Mouse (Mus musculus) right cerebral cortex, postnatal 25 days (tissue): Measurements from ENCODE around the gene Sys1.

Source experiments
- DNase-seq: peaks from one replicate; pipeline ENCODE4 v3.0.0; 2022

Gene Sys1

DNA sequence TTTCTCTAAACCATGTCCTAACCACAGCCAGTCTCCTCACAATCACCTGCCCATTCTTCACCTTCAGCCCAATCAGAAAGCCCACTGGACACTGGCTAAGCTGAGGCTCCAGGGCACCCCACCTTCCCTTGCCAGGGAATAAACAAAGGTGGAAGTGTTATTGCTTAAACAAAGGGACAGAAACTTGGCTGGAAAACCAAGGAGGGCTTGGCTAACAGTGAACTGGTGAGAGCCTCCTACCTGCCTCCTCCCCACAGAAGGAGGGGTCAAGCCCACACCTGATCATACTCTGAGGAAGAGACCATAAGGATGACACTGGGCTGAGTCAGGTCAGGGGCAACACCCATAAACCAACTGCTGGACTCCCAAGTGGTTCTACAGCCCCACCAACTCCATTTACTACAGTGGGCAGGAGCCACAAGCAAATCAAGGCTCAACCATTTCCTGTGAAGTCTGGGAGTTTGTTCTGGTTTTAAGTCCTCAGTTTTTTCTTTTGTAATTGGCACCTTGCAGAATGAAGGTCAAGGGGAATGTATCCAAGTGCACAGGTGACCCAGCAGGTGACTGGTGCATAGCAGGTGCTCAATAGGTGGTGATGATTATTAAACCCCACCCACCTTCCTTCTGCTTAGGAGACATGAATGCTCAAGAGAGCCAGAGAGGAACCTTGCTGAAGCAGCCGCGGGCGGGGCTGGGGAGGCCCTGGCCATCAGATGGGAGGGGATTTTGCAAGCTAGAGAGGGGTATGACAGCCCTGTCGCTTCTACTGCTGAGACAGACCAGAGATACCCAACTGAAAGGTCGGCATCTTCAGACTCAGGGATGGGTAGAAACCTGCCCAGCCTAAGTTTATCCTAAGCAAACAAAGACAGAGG is 21.3 kb upstream of the Sys1 start:
- no peak for DNase-seq

DNA sequence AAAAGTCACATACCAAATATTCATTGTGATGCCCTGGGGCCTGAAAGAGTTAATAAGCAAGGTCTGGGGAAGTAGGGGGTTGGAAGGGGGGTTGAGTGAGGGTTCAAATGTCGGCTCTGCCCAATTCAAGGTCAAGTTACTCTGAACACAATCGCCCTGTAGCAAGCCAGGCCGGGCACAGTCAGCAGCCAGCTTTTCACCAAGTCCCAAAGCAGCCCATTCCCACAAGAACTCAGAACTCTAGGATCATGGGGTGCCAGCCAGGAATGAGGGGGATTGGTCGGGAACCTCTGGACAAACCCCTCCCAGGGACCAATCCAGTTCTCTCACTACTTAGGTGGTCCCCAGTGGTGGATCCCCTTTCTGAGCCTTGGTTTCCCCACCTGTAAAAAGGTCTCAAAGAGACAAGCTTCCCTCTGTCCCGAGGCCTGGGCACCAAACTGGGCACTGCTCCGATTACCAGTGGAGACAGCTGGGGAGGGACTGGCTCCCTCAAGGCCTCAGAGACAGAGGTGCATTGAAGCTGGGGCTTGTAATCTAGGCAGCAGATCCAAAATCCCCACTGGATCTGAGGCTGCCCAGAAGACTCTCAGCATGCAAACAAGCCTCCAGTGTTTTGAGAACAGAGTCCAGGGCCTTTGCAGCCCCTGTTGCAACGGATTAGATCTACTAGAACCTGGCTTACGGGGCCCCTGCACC is 20.4 kb upstream of the Sys1 start:
- no peak for DNase-seq

DNA sequence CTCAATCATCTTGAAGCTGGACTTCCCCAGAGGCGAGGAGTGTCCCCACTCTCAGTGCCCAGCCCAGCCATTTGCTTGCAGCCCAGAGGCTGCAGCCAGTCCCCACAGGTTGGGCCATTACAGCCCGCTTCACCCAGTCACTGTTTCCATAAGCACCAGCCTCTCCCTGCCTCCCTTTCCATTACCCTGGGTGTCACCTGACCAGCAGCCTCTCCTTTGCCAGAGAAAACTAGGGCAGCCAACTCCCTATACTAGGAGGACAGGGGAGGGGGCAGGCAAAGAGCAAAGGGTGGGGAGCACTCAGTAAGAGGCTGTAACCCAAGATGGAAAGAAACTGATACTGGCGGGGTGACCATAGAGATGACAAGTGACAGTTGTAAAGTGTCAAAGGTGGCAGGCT is 19.8 kb upstream of the Sys1 start:
- no peak for DNase-seq

- DNase-seq: no peak
These were observed 19.1 kb upstream of the Sys1 start for GRCm38 (mm10) chr2:164437710-164438109.

- no peak for DNase-seq
These were observed 18.5 kb upstream of the Sys1 start for GRCm38 (mm10) chr2:164438257-164438656.

- DNase-seq: no peak
These were observed 17.8 kb upstream of the Sys1 start for GRCm38 (mm10) chr2:164439001-164439421.

GRCm38 (mm10) chr2:164440314-164440713 is 16.4 kb upstream of the Sys1 start:
- DNase-seq: no peak

- DNase-seq: no peak
These were observed 15.6 kb upstream of the Sys1 start for GRCm38 (mm10) chr2:164441155-164441554.

DNA sequence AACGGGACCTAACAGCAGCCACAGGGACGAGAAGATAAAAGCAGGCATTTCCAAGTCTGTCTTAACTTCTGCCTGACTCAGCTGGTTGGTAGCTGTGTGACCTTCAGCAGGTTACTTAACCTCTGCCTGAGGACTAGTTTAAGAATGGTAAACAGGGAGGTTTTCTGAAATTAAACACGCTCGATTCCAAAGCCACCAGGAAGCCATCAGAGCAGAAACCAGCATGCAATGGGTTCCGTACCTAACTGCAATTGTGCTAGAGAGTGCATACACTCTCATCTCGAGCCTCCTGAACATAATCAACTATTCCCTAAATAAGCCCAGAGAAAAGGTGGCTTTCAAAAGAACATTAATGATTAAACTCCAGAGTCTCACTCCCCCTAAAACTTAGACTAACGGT is 15.0 kb upstream of the Sys1 start:
- DNase-seq: no peak

GRCm38 (mm10) chr2:164442315-164443050 is 14.3 kb upstream of the Sys1 start:
- no peak for DNase-seq

- peak; percentile 78 for DNase-seq
These were observed 13.7 kb upstream of the Sys1 start for GRCm38 (mm10) chr2:164443051-164443437.

GRCm38 (mm10) chr2:164443460-164444000 is 13.2 kb upstream of the Sys1 start, which contains the start of gene Sdc4:
Gene Sdc4, minus strand, starts transcription at chr2:164443887.
- no peak for DNase-seq

- DNase-seq: no peak
These were observed 12.1 kb upstream of the Sys1 start for GRCm38 (mm10) chr2:164444701-164445100.

DNA sequence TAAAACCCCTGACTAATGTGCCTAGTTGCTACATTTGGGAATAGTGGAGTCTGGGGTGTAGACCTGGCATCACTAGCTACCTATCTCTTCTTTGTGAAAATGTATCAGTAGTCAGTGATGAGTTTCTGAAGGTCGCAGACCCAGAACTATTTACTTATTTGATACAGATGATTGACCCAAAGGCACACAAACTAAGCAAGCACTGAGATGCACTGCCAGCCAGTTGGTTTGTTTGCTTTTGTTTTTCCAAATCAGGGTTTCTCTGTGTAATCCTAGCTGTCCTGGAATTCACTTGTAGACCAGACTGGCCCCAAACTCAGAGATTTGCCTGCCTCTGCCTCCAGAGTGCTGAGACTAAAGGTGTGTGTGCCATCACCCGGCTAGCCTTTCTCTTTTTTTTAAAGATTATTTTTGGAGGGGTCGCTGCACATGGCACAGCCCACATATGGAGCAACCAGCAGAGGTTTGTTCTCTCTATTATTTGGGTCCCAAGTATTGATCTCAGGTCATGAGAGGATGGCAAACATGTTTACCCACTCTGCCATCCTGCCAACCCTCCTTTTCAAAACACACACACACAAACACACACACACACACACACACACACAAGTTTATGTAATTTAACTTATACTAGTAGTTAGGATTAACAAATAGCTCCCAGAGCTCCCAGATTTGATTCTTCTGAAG is 11.2 kb upstream of the Sys1 start:
- no peak for DNase-seq

DNA sequence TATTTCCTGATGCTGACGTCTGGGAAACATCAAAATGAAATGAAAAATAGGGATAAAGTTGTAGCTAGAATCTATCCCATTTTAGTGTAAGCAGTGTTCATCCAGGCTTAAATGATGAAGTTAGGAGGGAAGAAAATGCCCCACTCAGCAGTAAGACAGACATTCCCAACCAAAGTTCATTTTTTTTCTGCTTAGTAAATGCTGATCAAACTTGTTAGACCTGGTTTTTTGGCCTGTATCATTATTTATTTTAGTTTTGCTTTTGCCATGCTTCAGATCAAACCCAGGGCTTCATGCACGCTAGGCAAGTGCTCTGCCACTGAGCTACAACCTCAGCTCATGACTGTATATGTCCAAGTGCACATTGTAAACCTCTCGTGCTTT is 10.7 kb upstream of the Sys1 start:
- DNase-seq: no peak

DNA sequence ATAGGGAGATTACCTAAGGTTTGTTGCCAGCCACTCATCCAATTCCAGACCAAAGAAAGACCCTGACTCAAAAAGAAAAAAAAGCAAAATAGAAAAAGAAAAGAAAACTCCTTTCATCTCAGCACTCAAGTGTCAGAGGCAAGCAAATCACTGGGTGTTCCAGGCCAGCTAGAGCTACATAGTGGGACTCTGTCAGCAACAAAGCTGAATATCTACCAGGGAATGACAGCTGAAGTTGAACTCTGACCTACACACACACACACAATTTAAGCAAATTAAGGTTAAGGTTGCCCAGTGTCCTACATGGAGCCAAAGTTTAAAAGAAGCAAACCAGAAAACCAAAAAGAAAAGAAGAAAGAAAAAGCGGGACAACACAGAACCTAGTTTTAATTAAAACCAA is 8.6 kb upstream of the Sys1 start:
- no peak for DNase-seq

DNA sequence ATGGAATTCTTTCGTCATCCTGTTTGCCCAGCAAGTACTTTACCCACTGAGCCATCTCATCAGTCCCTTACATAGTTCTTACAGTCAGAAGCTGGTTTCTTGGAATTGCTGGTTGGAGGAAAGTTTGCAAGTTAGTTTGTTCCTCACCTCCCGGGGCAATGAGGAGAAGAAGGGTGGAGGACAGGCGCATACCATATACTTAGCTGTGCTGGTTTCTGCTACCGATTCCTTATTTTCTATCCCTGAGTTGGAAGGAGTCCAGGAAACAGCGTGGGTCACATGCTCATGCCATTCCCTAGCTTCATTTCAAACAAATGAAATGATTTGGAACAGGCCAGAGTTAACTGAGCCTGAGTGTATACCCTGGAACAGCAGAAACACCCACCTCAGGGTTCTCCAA is 7.8 kb upstream of the Sys1 start:
- no peak for DNase-seq

GRCm38 (mm10) chr2:164449341-164450042 is 7.3 kb upstream of the Sys1 start:
- DNase-seq: no peak

- no peak for DNase-seq
These were observed 4.6 kb upstream of the Sys1 start for GRCm38 (mm10) chr2:164452000-164452676.

- DNase-seq: no peak
These were observed 3.6 kb upstream of the Sys1 start for GRCm38 (mm10) chr2:164453047-164453757.
